Mouse (Mus musculus) T-helper 2 cell (primary cell): ENCODE data around the gene Cdc20b.

Experiments used
- in situ Hi-C: fragments of 300-600 bp; cut with MboI, MseI; formaldehyde crosslinking; loops from one replicate; pipeline ENCODE4 v1.15.1; 2025; ENCODE audit warnings: high pct_unique_total_duplicates

Cdc20b gene

DNA sequence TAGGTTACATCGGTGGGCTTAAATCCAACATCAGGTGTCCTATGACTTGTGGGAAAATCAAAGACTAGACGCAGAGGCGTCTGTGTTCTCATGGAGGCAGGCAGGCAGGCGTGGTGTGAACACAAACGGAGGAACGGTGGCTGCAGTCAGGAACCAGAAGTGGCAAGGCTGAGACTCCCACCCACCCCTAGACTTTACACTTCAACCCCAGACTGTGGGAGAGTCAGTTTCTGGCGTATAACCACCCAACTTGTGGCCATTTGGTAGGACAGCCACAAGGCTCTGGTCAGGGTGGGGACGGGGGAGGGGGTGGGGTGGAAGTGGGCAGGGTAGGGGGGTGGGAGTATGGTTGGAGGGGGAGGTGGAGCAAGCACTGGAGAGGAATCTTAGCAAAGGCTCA is 55.6 kb downstream of the Cdc20b start:
- in situ Hi-C loops, result no loop called here

DNA sequence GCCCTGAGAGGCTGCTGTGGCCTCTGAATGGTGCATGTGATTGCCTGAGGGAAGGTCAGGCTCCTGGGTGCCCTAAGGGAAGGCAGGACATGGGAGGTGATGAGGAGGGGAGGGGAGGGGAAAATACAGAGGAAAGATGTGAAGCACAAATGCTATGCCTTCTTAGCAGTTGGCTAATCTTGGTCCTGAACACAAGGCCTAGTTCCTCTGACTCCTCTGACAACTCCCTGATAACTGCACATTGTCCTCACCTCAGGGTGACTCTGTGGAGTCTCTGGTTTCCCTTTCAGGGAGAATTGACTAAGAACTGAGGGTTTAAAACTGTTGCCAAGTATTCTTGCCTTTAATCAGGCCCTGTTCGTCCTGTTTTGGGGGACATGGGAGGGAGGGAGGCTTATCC is 59.7 kb downstream of the Cdc20b start:
- in situ Hi-C loops, result no loop called here

DNA sequence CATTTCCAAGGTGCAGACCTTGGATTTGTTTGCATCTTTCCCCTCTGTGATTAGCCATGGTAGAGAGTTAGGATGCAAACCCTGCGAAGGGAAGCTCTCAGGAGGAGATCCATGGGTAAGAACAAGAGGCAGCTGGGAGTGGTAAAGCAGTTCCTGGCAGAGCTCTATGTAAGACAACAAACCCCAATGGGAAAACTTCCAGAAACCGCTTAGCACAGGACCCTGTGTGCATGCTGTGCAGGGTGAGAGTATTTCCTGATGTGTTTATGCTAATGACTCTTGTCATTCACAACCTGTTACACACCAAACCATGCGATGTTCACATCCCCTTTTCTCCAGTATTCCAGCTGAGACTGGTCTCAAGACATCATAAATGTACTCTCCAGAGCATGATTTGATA is 62.1 kb downstream of the Cdc20b start:
- in situ Hi-C loops, result no loop called here

DNA sequence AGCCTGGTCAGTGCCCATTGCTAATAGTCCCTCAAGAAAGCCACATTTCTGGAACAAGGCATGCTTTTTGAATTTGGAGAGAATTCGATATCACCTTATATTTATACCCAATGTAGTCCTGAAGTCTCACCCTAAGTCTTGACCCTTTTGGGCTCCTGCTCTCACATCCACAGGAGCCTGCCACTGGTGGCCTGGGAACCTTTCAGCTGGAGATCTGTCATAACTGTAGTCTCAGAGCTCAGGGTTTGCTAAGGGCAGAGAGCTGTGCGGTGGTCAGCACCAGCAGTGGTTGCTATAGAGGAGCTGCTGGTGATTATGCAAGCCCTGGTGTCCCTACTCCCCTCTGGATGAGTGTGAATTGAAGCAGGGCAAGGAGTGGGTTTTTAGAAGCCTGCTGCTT is 63.5 kb downstream of the Cdc20b start:
- in situ Hi-C loops, result no loop called here

DNA sequence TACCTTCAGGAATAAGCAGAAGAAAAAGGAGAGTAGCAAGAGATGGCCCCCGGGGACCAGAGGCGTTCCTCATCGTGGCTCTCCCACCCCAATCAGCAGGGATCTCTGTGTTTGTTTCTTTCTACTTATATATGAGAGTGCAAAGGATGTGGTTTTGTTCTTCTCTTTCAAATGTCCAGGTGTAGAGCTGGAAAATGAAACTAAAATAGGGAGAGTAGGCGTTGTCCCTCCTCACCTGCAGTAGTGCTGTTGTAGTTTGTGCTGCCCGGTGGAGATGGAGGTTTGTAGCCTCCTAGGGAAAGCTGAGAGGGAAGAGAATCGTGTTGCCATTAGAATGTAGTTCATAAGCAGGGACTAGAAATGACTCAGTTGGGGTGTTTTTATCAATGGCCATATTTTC is 66.0 kb downstream of the Cdc20b start, which contains the start of gene Gzma:
TSS of gene Gzma (minus strand) at position 103 of the 400 bp plus-strand sequence.
- in situ Hi-C loops, result no loop called here

DNA sequence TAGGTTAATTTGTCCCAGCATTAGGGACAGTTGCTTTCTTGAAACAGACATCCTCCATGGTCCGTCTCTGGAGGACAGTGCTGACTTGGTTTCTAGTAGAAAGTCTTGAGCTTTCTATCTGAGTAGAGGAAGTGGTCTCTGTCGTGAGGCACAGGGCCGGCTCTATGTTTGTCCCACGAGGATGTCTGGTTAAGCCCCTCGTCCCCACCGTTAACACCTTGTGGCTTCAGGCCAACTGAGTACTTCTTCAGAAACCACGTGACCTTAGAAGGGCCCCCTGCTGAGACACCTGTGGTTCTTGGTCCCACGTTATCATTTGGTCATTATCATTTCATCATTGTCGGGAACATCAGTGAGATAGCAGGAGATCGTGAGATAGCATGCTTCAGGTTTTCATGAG is 66.9 kb downstream of the Cdc20b start:
- in situ Hi-C loops, result no loop called here

DNA sequence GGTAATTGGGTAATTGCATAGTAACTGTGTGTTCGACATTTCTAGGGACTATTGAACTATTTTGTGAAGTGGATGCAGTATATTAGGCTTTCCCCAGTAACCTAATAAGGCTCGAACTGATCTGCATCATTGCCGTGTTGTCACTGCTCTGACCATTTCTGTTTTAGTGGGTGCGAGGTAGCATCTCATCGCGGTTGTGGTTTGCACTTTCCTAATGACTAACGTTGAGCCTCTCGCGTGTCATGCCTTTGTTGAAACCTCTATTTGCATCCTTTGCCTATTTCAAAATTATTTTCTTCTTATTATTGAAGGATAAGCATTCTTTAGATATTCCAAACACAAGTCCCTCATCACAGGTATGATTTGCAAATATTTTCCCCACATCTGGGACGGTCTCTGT is 69.8 kb downstream of the Cdc20b start:
- in situ Hi-C loops, result no loop called here

DNA sequence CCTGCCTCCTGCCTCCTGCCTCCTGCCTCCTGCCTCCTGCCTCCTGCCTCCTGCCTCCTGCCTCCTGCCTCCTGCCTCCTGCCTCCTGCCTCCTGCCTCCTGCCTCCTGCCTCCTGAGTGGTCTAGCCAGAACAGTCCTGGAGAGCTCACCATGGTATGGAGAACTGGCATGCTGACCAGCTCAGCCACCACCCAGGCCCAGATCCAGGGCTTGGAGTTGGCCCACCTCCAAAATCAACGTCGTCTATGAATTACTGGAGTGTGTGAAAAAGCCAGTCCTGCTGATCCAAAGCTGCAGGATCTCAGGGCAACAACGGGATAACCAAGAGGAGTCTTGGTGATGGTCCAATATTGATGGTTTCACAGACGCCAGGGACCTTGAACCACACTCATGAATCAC is 84.1 kb downstream of the Cdc20b start:
- in situ Hi-C loops, result no loop called here

DNA sequence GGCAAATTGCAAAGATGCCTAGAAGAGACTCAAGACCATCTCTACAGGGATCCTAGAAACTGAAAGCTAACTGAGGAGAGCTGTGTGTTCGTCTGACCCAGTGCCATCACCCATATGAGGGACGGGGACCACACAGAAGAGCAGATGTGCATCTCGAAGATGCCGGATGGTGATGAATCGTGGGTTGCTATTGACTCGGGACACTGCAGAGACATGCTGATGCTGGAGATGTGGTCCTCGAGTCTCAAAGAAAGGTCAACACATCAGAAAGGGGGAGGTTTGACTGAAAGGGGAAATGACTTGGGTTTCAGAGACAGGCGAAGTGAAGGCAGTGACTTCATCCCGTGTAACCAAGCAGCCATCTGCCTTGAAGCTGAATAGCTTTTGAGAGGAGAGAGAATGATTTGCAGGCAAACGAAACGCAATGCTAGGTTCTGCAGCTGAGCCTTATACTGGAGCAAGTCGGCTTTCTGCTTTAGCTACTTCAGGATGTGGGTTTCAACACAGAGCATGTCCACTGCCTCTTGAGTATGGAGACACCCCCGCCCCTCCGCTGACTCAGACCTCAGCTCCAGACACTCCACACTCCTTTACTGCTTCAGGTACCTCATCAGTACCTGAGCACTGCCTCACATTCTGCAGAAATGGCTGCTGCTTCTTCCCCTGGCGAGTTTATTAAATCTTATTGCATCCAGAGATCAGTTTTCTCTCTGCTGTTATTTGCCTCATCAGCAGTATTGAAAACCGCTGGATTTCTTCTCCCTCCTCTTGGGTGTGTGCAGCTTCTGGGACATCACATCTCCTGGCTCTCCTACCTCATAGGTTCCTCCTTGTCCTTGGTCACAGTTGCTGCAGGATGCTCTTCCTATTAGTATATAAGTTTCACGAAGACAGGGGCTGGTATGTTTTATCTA is 85.7 kb downstream of the Cdc20b start:
- in situ Hi-C loops, result no loop called here

DNA sequence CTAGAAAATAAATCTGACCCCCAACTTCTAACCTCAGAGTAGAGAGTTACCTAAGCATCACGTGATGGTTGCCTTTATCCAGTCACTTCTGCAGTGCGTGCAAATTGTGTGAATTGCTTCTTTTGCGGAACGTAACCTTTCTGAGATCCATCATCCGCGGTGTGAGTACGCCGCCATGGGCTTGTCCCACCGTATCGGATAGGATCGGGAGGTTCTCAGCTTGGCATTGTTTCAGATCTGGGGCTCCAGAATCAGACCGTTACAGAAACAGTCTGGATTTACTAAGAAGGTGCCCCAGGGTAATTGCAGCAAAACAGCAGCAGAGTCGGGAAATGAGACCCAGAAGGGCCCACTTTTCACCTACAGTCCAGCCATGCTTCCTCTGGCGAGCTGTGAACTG is 86.4 kb downstream of the Cdc20b start:
- in situ Hi-C loops, result no loop called here

DNA sequence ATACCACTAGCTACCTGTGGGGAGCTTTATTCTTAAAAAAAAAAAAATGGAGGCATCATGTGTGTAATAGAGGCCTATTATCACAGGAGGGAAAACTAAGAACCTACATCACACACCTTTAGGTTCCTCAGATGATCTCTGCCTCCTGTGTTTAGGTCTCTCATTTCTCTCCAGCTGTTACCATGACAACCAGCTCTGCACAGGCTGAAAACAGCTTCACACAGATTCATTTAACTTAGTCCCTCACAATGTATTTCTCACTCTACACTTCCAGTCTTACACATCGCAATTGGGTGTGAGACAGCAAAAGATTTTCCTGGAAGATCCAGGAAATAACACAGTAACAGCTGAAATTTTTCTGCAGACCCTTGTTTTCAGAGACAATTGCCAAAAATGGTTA is 95.1 kb downstream of the Cdc20b start:
- in situ Hi-C loops, result no loop called here

DNA sequence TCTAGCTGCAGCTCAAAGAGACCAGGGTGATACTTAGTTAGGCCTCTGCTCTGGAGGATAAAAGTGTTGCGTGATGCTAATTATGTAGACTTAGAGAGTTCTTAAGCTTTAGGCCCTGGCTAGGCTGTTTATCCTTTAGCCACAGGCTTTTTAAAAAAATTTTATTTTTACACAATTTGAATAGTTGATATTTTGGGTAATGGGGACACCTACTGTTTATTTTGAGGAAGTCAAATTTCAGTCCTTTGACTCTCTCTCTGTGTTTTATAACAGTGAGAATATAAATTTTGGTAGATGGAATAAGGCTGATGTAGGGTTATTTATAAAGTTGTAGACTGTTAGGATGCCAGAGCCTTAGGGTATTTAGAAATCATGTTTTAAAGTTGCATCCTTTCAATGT is 104.7 kb downstream of the Cdc20b start:
- in situ Hi-C loops, result no loop called here
